ENCODE assay signal across 8 mouse cellular contexts in the genomic region with DNA sequence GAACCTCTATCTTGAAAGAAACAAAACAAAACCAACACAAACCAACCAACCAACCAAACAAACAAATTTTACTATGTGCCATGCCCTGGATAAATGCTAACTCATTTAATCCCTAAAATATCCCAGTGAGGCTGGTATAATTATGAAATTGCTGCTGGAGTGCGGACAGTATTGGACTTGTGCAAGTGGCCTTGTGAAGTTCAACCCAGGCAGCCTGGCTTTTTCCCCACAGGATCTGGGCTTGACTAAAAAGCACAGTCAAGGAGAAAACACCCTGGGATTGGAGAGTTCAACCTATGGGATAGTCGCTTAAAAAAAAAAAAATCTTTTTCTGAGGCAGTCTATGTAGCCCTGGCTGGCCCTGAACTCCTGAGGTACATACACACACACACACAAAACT. TPM values are rescaled to one million over a fixed set of nuclear protein-coding genes. Genes with fewer than 3 reads are reported as not detected.
DNase-seq lines count a peak whose midpoint lies in the region; ATAC-seq and TF ChIP-seq lines count a peak whose summit lies in the region.

No protein-coding gene starts in this region.

- in situ Hi-C loops in ES-E14 (cut with MboI; ENCODE audit: low sequenced_read_pairs in 2 of 2, unreplicated experiment in 2 of 2): no loop called here

- H3K4me2 ChIP-seq in heart, embryonic 12.5 days: peak overlapping the region; percentile 95
- H3K4me2 ChIP-seq in forebrain, embryonic 13.5 days: peak overlapping the region; percentile 100
- no peak overlapping the region for H3K4me2 ChIP-seq in liver, embryonic 12.5 days

- peak overlapping the region; percentile 99; the same call in 1 of the 2 replicates for H3K27ac ChIP-seq in heart, embryonic 12.5 days (ENCODE audit: poor library complexity, severe bottlenecking)
- no peak overlapping the region for H3K27ac ChIP-seq in ES-E14 (ENCODE audit: insufficient read depth, low read depth, low read length, poor library complexity, severe bottlenecking)
- peak overlapping the region; percentile 98 for H3K27ac ChIP-seq in forebrain, embryonic 13.5 days
- peak overlapping the region; percentile 98; the same call in 1 of the 2 replicates for H3K27ac ChIP-seq in liver, embryonic 12.5 days

- no peak overlapping the region; the same call in 1 of the 2 replicates for H3K4me3 ChIP-seq in heart, embryonic 12.5 days
- no peak overlapping the region for H3K4me3 ChIP-seq in ES-E14 (ENCODE audit: insufficient read depth in 1 of 2, low read depth in 1 of 2, low read length in 2 of 2, poor library complexity in 1 of 2, severe bottlenecking in 1 of 2)
- H3K4me3 ChIP-seq in forebrain, embryonic 13.5 days: peak overlapping the region; percentile 93; the same call in 1 of the 2 replicates
- H3K4me3 ChIP-seq in liver, embryonic 12.5 days: no peak overlapping the region

- H3K36me3 ChIP-seq in heart, embryonic 12.5 days: peaks cover 4% of the 10 kb centered on the region; the same call in 1 of the 2 replicates
- peaks cover 11% of the 10 kb centered on the region for H3K36me3 ChIP-seq in ES-E14 (ENCODE audit: control insufficient read depth, insufficient read depth, low read length, poor library complexity, severe bottlenecking)
- H3K36me3 ChIP-seq in forebrain, embryonic 13.5 days (ENCODE audit: poor library complexity, severe bottlenecking): no peaks in the 10 kb centered on the region; the same call in 1 of the 2 replicates
- H3K36me3 ChIP-seq in liver, embryonic 12.5 days: peaks cover 8% of the 10 kb centered on the region; the same call in 1 of the 2 replicates

- H3K9me3 ChIP-seq in heart, embryonic 12.5 days (replicated peaks): no peaks in the 10 kb centered on the region
- H3K9me3 ChIP-seq in ES-E14 (ENCODE audit: control insufficient read depth, insufficient read depth, low read depth, low read length): no peaks in the 10 kb centered on the region
- no peaks in the 10 kb centered on the region for H3K9me3 ChIP-seq in forebrain, embryonic 13.5 days (replicated peaks)
- no peaks in the 10 kb centered on the region for H3K9me3 ChIP-seq in liver, embryonic 12.5 days (replicated peaks)

- no peak overlapping the region for H3K9ac ChIP-seq in heart, embryonic 12.5 days
- peak overlapping the region; percentile 95; the same call in 1 of the 2 replicates for H3K9ac ChIP-seq in ES-E14 (ENCODE audit: insufficient read depth, low read depth, low read length, poor library complexity, severe bottlenecking)
- H3K9ac ChIP-seq in forebrain, embryonic 13.5 days: peak overlapping the region; percentile 88; the same call in 1 of the 2 replicates
- peak overlapping the region; percentile 97; the same call in 1 of the 2 replicates for H3K9ac ChIP-seq in liver, embryonic 12.5 days

- ATAC-seq in heart, embryonic 12.5 days (ENCODE audit: insufficient number of reproducible peaks, low FRiP score): no peak
- no peak for ATAC-seq in forebrain, embryonic 13.5 days
- no peak for ATAC-seq in liver, embryonic 12.5 days

- no peak for DNase-seq in heart, postnatal 4 days
- no peak for DNase-seq in ES-E14 (ENCODE audit: low read depth, low spot score)
- no peak for DNase-seq in spleen, postnatal 14 days (ENCODE audit: low spot score in 2 of 2)
- DNase-seq in MN1 (ENCODE audit: low spot score): no peak
- DNase-seq in urinary bladder, postnatal 25 days (ENCODE audit: low spot score): no peak

- no peaks in the 10 kb centered on the region; the same call in 1 of the 2 replicates for H3K27me3 ChIP-seq in heart, embryonic 12.5 days (replicated peaks)
- no peaks in the 10 kb centered on the region for H3K27me3 ChIP-seq in forebrain, embryonic 13.5 days
- H3K27me3 ChIP-seq in liver, embryonic 12.5 days (replicated peaks): peaks cover 14% of the 10 kb centered on the region

- 85% methylated on average over 2 of the region's 2 CpGs for WGBS in heart, embryonic 12.5 days
- WGBS in forebrain, embryonic 13.5 days: 89% methylated on average over 2 of the region's 2 CpGs
- 95% methylated on average over 2 of the region's 2 CpGs for WGBS in liver, embryonic 12.5 days (ENCODE audit: insufficient replicate concordance)

- H3K4me1 ChIP-seq in heart, embryonic 12.5 days (replicated peaks): peaks cover 14% of the 10 kb centered on the region
- H3K4me1 ChIP-seq in ES-E14 (ENCODE audit: control insufficient read depth in 2 of 2, insufficient read depth in 2 of 2, low read length in 2 of 2, poor library complexity in 1 of 2): peaks cover 0 to 3% of the 10 kb centered on the region in 2 experiments; a peak in 1 of 4 replicates
- H3K4me1 ChIP-seq in forebrain, embryonic 13.5 days: peaks cover 27% of the 10 kb centered on the region
- H3K4me1 ChIP-seq in liver, embryonic 12.5 days: peaks cover 28% of the 10 kb centered on the region

TF ChIP-seq in ES-E14, 5 proteins besides CTCF, POLR2A, EP300 and RAD21:
- TF ChIP-seq MAFK (IDR thresholded peaks at IDR 0.05; ENCODE audit: insufficient read depth, low read depth, low read length) (no peak), ZNF384 (IDR thresholded peaks at IDR 0.05; ENCODE audit: low read depth, low read length) (no peak), CHD2 (IDR thresholded peaks at IDR 0.05; ENCODE audit: low read depth, low read length) (no peak), ZC3H11A (IDR thresholded peaks at IDR 0.05; ENCODE audit: borderline replicate concordance, low read depth, low read length) (no peak), HCFC1 (IDR thresholded peaks at IDR 0.05; ENCODE audit: borderline replicate concordance, insufficient read depth, low read length) (no peak)

RNA-seq across cellular contexts. Expression of a gene that starts 0.5 kb away (rescaled TPM):
- 41.8 and 44.6 TPM in 2 replicates for polyA plus RNA-seq in heart, embryonic 12.5 days (2016; fragmentation: Nextera tagmentation; extraction: Ambion mirVana)
- total RNA-seq in heart, postnatal 4 days (2021): 10 to 100 TPM; 69.1 to 71.9 TPM
- total RNA-seq in ES-E14 (2012; rRNA removed): 23.4 and 27.6 TPM in 2 replicates
- 30.2 and 31.5 TPM in 2 replicates for polyA plus RNA-seq in forebrain, embryonic 13.5 days (2015; fragmentation: Nextera tagmentation; extraction: Ambion mirVana)
- 32.7 and 33.2 TPM in 2 replicates for polyA plus RNA-seq in liver, embryonic 12.5 days (2016; fragmentation: Nextera tagmentation; extraction: Ambion mirVana)
